Mouse (Mus musculus): Measurements from ENCODE around the gene Mcur1.

Mcur1 gene

DNA sequence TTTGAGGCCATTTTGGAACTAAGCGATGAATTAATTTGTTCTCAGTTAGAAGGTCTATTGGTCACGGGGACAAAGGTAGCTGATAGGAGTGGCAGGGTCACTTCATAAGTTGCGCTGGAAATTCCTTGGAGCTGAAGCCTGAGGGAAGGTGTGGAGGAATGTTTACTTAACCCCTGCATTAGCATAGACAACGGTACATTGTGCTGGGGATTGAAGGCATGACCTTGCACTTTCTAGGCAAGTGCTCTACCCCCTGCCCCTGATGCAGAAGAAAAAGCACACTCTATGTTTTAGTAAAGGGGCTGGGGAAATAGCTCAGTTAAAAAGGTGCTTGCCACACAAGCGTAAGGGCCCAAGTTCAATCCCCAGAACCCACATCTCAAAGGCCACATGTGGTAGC lies 33.7 kb downstream of the Mcur1 start:
- no peak for DNase-seq (ENCODE audit: low spot score in 2 of 2)

DNA sequence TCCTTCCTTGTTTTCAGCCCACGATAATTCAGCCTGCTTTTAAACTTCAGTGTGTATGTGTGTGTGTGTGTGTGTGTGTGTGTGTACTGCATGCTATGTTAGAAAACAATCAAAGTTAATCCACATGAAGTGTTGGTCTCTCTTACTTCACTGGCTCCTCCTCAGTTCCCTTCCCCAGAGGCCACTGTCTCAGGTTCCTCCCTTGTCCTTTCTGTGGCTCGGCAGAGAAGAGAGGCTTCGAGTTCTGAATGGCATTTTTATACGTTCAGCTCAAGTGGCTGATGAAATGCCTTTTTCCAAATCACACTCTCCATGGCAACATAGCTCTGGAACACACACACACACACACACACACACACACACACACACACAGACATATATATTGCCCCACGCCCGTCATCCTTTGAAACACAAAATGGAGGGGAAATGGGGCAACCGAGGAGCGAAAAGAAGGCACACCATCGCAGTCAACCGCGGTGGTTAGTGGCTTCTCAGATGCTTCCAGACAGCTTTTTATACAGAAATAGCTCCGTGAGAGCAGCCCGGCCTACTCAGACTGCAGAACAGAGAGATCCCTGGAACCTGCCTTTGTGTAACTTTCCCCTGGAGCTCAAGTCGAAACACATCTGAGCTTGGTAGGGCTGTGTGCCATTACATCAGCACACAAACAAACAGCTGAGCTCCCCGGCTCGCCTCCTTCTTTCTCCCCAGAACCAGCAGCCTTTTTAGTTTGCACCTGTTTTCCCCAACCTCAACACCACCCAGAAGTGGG lies 34.4 kb downstream of the Mcur1 start:
- no peak for DNase-seq (ENCODE audit: low spot score in 2 of 2)

DNA sequence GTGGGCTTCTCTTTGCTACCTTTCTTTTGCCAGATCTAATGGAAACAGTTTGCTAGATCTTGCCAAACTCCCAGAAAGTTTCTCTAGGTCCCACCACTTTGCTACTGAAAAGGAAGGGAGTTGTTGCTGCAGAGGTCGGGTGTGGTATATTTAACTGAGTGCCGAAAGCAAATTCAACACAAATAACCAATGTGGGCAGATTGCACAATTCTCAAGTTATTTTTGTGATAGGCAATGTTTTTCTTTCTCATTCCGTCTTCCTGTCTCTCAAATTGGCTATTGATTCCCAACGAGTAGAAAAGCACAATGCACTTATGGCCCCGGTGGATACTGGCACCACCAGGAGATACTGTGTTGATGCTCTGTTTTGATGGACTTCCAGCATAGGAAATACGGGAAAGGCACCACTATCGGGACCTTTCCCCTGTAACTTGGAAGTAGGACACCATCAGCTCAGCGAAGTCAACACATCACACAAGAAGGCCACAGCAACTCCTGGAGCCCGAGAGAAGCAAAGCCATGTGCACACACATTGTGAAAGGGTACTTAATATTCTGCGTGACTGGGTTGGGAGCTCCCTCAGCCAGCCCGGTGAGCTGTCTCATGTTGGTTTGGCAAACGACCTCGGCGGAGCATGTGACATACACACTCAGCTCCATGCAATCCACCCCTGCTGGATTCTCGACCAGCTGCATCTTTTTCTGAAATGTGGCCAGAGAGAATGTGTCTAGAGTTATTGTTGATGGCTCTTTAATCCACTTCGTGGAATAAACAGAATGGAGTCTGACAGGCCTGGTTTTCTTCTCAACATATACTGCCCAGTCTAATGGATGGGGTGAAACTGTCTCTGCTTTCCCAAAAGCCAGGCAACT lies 35.3 kb downstream of the Mcur1 start:
- DNase-seq (ENCODE audit: low spot score in 2 of 2) = peak in 1 of 2 experiments; percentile 54

DNA sequence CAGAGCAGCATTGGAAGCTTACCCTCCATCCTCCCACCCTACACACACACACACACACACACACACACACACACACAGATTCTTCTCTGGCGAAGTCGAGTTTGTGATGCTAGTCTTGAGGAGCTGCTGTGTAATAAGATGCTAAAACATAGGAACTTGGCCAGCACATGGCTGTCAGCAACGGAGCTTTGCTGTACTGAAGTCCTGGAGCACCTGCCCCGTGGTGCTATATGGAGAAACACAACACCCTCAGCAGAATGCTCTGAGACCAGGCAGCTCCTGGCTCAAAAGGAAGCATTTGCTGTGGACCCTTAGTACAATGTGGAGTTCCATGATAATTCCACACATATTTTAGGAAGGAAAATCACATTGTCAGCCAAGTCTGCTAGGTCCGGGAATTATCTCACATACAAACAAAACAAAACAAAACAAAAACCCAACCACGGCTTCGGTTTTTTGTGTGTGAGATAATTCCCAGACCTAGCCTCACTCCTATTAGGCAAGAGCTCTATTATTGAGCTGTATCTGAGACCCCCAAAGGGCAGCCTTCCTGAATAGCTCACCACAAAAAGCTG lies 36.0 kb downstream of the Mcur1 start:
- DNase-seq (ENCODE audit: low spot score in 2 of 2) = no peak

DNA sequence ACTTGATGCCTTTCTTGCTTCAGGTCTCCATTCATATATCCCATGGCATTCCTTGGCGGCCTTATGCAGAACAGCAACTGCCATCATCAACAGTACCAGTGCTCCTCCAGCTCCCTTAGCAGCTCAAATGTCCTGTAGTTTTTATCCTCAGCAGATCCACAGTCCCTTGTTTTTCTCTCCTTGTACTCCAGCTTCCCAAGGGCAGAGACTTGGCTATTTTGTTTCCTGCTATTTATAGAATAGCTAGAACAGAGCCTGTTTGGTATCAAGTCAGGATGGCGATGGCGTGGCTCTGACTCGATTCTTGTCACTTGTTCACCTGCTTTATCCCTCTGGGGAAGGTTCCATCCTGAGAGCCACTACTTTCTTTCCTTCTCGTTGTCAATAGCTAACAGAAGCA lies 38.1 kb downstream of the Mcur1 start:
- DNase-seq (ENCODE audit: low spot score in 2 of 2) = no peak

DNA sequence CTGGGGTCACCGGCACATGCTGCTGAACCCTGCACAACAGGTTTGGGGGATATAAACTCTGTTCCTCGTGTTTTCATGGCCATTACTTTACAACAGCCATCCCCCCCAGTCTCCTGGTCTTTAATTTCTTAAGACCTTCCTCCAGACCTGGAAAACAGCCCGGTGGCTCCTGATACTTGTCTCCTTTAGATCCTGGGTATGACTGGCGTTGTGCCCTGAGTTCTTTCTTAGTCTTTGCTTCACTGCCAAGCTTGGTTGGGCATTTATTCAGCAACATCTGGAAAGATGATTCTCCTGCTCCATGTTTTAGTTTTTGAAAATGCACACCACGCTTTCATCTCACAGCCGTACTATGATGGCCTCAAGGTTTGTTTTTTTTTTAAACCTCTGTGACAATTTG lies 40.7 kb downstream of the Mcur1 start:
- DNase-seq (ENCODE audit: low spot score in 2 of 2) = no peak

DNA sequence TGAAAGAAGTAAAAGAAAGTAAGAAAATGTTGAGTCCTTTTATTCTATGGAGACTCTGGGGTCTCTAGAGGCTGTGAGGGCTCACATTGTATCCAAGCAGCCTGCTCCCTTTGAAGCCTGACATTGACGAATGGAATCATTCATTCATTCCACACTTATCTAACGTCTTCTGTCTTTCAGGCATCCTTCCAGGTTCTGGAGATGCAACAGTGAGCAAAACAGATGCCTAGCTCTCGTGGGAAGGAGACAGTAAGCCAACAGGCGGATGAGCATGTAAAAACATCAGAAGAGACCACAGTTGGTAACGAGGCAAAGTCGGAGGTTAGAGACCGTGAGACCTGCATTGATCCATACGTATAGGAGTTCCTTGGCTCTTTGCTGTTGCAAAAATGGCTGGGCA lies 42.6 kb downstream of the Mcur1 start:
- DNase-seq (ENCODE audit: low spot score in 2 of 2) = no peak

DNA sequence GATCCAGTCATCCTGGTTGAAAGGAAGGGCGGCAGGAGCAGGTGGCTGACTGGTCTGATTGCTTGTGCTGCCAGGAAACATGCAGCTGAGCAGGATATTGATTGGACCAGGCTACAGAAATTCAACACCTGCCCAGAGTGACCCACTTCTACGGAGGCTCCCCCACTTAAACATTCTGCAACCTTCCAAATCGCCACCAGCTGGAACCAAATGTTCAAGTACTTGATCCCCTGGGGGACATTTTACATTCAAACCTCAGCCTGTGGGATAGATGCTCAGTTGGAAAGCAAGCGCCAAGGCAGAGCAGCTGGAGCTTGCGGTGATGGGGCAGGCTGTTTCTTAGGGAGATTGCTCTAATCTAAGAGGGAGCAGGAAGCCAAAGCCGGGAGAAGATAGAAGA lies 43.1 kb downstream of the Mcur1 start:
- no peak for DNase-seq (ENCODE audit: low spot score in 2 of 2)

DNA sequence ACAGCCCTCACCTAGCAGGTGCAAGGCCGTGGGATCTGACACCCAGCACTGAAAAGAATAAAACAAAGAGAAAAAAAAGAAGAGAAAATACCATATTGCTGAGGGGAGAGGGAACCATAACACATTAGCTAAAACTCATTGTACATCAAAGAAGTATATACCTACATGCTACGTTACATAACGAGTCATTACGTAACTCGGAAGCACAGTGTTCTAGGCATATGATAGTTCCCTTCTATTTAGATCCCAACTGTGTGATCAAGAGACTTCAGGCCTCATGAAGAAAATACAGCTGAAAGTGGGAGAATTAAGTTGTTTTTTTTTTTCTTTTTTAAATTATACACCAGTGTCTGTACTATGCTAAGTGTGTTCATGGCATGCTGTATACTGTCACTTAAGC lies 43.9 kb downstream of the Mcur1 start:
- no peak for DNase-seq (ENCODE audit: low spot score in 2 of 2)

DNA sequence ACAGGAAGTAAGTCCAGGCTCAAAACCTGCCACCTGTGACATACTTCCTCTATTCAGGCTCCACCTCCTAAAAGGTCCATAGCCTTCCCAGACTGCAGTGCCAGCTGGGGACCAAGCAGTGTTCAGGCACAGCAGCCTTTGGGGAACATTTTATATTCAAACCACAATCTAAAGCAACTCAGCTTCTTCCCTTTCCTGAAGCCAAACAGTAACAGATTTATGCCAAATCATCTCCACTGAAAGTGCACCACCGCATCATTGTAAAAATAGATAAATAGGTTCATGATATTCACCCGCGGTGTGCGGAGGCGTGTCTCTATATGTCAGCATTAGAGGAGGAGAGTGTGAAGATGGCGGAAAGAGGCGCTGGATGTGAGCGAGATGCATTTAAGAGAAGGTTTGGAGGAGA lies 45.0 kb downstream of the Mcur1 start:
- no peak for DNase-seq (ENCODE audit: low spot score in 2 of 2)

DNA sequence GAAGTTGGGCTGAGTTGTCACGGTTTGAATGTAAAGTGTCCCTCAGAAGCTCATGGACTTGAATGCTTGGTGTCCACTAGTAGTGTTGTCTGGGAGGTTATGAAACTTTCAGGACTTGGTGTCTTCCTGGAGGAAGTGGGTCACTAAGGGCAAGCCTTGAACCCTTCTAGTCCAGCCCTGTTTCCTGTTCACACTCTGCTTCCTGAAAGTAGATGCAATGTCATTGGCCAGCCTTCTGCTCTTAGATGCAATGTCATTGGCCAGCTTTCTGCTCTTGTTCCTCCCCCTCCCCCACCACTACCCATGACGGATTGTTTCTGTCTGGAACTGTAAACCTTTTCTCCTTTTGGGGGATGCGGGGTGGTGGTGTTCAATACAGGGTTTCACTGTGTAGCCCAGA lies 47.3 kb downstream of the Mcur1 start:
- no peak for DNase-seq (ENCODE audit: low spot score in 2 of 2)

DNA sequence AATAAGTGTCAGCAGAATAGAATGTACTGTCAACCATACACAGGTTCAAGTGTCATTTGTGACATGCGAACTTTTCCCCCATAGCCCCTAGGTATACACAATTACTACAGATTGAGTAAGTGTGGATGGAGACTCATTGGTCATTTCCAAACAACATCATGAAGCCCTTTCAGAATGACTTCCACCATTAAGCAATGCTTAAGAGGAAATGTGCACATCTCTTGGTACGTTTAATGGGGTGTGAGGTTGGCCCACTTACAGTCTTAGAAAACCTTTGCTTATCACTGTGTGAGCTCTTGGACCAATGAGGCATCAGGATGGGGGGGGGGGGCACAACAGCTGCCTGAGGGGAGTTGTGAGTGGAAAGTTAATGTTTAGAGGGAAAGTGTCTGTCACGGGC lies 54.2 kb downstream of the Mcur1 start:
- no peak for DNase-seq (ENCODE audit: low spot score in 2 of 2)

DNA sequence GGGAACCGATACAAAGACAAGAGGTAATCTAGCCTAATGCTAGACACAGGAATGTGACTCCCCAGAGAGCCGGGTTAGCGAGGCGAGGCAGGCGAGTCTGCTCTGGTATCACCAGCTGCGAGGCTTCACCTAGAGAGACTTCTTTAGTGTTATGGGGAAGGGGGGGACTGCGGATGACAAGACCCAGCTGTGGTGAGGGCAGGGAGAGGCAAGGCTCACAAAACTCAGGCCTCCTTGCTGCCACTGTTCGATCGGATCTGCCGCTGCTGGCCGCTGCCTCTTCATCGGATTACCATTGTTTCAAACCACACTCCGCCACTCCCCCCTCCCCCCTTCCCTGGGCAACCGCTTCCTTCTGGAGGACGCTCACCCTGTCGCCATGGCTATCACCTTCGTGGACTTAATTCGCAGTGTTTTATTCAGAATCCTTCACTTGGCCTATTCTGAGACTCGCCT lies 56.6 kb downstream of the Mcur1 start:
- peak; percentile 56 to 75 for DNase-seq (ENCODE audit: low spot score in 2 of 2)

DNA sequence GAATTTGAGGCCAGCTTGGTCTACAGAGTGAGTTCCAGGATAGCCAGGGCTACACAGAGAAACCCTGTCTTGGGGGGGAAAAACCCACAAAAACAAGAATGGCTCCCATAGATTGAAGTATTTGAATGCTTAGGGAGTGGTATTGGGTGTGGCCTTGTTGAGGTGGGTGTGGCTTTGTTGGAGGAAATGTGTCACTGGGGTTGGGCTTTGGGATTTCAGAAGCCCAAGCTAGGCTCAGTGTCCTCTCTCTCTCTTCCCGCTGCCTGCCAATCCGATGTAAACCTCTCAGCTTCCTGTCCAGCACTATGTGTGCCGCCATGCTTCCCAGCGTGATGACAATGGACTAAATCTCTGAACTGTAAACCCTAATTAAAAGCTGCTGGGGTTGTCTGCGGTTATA lies 58.4 kb downstream of the Mcur1 start:
- DNase-seq (ENCODE audit: low spot score in 2 of 2) = no peak

DNA sequence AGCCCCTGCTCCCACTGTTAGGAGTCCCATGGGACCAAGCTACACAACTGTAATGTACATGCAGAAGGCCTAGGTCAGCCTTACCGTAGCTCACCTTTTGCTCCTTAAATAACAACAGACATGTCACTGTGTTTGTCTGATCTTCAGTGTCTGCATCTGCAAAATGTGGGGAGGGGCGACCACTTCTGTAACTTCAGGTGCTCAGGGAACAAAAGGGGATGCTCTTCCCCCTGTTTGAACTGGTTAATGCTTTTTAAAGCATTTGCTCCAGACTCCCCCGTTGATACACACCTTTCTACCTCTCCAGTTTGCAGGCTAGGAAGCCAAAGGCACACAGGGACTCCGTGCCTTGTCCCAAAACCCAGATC lies 59.5 kb downstream of the Mcur1 start:
- no peak for DNase-seq (ENCODE audit: low spot score in 2 of 2)

DNA sequence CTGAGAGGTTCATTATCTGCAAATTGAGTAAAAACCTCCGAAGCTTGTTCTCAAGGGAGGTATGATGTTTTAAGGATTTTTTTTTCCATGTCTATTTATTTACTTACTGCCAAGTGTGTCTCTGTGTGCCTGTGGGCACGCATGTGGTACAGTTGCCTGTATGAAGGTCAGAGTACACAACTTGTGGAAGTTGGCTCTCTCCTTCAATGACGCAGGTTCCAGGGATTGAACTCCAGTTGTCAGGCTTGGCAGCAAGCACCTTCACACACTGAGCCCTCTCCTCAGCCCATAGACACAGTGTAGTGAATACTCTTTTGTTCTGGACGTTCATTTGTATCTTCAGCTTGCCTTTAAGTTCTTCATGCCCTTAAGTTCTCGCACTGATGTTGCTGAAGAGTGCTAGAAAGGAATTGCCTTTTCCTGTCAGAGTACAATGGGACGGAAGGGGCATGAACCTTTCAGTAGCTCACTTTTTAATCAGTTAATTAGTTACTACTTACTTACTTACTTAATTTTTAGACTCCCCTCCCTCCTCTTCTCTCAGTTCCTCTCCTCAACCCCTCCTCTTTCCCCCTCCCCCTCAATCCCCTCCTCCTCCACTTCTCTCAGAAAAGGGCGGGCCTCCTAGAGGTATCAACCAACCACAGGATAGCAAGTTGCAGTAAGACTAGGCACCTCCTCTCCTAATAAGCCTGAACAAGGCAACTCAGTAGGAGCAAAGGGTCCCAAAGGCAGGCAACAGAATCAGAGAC lies 60.1 kb downstream of the Mcur1 start:
- no peak for DNase-seq (ENCODE audit: low spot score in 2 of 2)

DNA sequence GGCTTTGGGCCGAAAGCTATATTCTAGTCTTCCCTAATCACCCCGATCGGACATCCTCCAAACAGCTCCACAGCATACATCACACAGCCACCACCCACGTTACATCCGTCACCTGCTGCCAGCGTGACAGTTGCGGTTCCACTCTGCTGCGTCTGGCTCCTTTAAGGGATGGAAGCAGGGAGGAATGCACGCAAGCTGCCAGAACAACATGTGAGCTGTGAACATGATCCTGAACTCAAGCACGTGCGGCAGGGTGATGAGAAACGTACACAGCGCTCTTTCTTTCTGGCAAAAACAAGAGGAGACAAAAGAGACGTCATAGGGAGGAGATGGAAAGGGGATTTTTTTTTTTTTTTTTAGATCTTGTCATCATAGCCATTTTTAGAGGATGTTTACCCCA lies 61.1 kb downstream of the Mcur1 start:
- DNase-seq (ENCODE audit: low spot score in 2 of 2) = no peak

DNA sequence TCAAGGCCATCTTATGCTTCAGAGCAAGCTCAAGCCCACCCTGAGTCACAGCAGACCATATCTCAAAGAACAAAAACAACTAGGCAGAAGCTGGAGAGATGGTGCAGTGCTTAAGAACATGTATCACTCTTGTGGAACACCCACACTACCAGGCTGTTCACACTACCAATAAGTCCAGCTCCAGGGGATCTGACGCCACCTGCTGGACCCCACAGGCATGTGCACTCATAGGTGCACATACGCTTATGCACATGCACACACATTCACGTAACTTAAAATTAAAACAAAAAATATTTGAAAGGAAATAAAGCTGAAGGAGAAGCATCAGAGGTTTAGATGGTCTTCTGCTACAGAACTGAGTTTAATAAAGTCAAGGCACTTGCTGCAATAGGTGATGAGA lies 62.2 kb downstream of the Mcur1 start:
- DNase-seq (ENCODE audit: low spot score in 2 of 2) = no peak

DNA sequence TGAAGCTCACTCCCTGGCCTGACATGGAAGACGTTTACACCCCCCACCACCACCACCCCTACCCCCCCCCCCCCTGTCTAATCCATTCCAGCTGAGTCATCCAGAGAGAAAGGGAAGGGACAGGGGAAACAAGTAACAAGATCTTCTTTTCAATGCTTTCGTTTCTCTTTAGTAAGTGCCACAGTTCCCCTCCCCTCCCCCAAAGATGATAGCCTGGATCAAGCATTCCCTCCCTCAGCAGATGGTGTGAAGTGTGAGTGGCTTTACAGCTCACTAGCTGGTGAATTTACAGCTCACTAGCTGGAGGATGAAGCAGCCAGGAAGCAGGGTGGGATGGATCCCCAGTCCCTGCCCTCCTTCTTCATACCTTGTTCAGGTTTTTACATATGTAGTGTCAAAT lies 63.3 kb downstream of the Mcur1 start:
- DNase-seq (ENCODE audit: low spot score in 2 of 2) = no peak

DNA sequence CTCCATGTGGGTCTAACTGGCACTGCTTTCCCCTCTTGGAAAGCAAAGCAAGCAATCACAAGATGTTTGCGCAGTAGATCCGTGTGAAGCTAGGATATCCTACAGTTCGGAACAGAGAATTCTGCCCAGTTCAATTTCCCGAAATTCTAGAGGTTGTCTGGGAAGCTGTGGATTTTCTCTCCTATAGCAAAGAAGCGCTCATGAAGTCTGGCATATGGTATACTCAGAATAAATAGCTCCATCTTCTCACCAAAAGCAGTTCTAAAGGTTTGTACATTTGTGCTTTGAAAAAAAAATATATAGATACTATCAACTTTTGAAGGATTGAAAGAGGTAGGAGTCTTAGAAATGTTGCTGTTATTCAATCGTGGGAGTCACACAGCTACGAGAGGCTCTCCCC lies 64.3 kb downstream of the Mcur1 start:
- DNase-seq (ENCODE audit: low spot score in 2 of 2) = no peak

DNA sequence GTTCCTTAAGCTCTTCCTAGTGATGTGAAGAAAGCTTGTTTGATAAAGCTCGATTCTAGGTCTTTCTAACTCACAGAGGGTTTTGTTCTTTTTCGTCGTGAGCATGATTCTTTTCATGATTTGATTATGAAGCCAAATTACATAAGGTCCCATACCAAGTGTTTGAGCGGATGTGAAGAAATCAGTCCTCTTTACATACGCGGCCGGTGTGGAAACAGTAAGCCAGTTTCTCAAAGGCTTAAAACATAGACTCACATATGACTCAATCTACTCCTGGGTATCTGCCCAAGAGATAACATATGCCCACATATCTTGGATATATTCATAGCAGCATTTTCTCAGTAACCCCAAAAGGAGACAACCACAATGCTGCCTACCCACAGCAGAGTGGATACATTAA lies 66.3 kb downstream of the Mcur1 start:
- DNase-seq (ENCODE audit: low spot score in 2 of 2) = no peak

DNA sequence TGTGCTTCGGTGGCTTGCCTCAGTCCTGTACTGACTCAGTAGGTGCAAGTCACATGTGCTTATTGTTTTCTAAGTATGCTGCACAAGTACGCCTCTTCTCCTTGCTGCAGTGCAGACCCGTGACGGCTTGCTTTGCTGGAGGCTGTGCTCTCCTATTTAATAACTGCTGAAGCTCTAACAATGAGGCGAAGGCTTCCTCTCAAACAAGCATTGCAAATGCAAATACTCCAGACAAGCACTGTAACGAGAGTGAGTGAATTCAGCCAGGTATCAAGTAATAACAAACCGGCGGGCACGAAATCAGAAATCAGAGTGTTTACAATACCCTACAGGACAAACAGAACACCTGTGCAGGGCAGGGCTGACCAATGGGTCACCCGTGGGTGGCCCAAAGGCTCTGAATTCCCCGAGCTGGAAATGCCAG lies 66.9 kb downstream of the Mcur1 start:
- DNase-seq (ENCODE audit: low spot score in 2 of 2) = no peak

Data from urinary bladder, postnatal 4 days (tissue).